Mouse (Mus musculus) heart, embryonic 12.5 days (tissue): ENCODE measurements around the gene Gnb2. TPM values are rescaled to one million over a fixed set of nuclear protein-coding genes. Genes with fewer than 3 reads are reported as not detected.

Experiments used
- ATAC-seq: fragments of 200-750 bp; cut with Nextera tagmentation; 2 replicates; pipeline ENCODE4 v1.8.0; 2017; ENCODE audit warnings: moderate TSS enrichment, moderate library complexity; ENCODE audit not compliant: insufficient number of reproducible peaks, low FRiP score
- H3K27ac ChIP-seq: fragments of 300-500 bp; sonication (generic); 2 replicates; pipeline ENCODE4 v1.5.1; 2016; ENCODE audit warnings: mild to moderate bottlenecking, moderate library complexity; ENCODE audit not compliant: poor library complexity, severe bottlenecking
- H3K27me3 ChIP-seq: fragments of 300-500 bp; sonication (generic); replicated peaks from 2 replicates; pipeline ENCODE4 v1.6.1; 2016; ENCODE audit warnings: mild to moderate bottlenecking, moderate library complexity
- H3K36me3 ChIP-seq: fragments of 300-500 bp; sonication (generic); 2 replicates; pipeline ENCODE4 v1.6.1; 2016; ENCODE audit warnings: mild to moderate bottlenecking, moderate library complexity
- H3K4me1 ChIP-seq: fragments of 300-500 bp; sonication (generic); replicated peaks from 2 replicates; pipeline ENCODE4 v1.6.1; 2016; ENCODE audit warnings: mild to moderate bottlenecking
- H3K4me2 ChIP-seq: fragments of 300-500 bp; sonication (generic); 2 replicates; pipeline ENCODE4 v1.6.1; 2016; ENCODE audit warnings: mild to moderate bottlenecking, moderate library complexity
- H3K4me3 ChIP-seq: fragments of 300-500 bp; sonication (generic); 2 replicates; pipeline ENCODE4 v1.5.1; 2016; ENCODE audit warnings: mild to moderate bottlenecking
- H3K9ac ChIP-seq: fragments of 300-500 bp; sonication (generic); 2 replicates; pipeline ENCODE4 v1.6.1; 2016; ENCODE audit warnings: mild to moderate bottlenecking, moderate library complexity
- H3K9me3 ChIP-seq: fragments of 300-500 bp; sonication (generic); replicated peaks from 2 replicates; pipeline ENCODE4 v1.6.1; 2016; ENCODE audit warnings: mild to moderate bottlenecking, moderate library complexity
- WGBS: fragments of 180-500 bp; shearing (Covaris S2); methylation state at CpG from one replicate; pipeline ENCODE4 v1.1.7; 2016; 5-methylcytosine and 5-hydroxymethylcytosine counted together
- polyA plus RNA-seq: library from polyadenylated mRNA; unstranded; fragments of >200 nt; fragmentation: Nextera tagmentation; extraction: Ambion mirVana; gene quantifications from 2 replicates; pipeline ENCODE4 v1.2.1, GENCODE M21; 2016

Gene Gnb2
- polyA plus RNA-seq, 1 experiment from 2014 or later, result 287 TPM

DNA sequence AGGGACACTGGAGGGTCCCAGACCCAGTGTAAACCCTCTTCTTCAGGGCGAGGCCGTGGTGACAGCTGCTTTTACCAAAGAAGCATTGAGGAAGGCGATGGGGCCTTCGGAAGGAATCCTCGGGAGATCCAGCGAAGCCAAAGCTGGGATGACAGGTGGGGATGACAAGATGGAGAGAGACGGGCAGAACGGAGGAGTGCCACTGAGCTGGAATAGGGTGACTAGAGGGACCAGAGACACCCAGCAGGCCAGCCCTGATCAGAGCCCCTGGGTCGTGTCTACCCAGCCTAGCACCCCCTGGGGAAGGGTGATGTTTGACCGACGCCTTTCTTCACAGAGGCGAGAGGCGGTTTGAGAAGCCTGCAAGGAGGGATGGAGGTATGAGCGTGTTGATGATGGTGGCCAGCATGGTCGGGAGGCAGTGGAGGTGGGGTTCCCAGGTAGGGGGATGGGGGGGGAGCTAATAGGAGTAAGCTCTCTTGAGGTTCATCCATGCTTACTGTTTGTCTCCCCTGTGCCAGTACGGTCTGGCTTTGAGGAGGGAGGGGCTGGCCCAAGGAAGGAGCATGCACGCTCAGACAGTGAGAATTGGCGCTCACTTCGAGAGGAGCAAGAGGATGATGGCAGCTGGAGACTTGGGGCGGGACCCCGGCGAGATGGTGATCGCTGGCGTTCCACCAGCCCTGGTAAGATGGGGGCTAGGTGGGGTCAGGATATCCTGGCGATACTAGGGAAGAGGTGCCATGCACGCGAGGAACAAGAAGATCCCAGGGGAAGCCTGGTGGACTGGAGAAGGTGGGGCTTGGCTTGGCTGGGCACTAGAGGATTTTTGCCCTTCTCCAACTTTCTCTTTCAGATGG lies 13.4 kb downstream of the Gnb2 start:
- Histone ChIP-seq H3K4me1 (no peaks in the 10 kb centered on the region), H3K36me3 (peaks cover 79% of the 10 kb centered on the region), H3K9me3 (no peaks in the 10 kb centered on the region), H3K4me2 (no peak overlapping the region), H3K9ac (0 out of 2 replicates have a peak overlapping the region, but pooled peaks have one; percentile 5), H3K27me3 (no peaks in the 10 kb centered on the region), H3K4me3 (no peak overlapping the region), H3K27ac (no peak overlapping the region)
- ATAC-seq, result no peak
- 91% methylated on average over 27 of the region's 27 CpGs for WGBS

DNA sequence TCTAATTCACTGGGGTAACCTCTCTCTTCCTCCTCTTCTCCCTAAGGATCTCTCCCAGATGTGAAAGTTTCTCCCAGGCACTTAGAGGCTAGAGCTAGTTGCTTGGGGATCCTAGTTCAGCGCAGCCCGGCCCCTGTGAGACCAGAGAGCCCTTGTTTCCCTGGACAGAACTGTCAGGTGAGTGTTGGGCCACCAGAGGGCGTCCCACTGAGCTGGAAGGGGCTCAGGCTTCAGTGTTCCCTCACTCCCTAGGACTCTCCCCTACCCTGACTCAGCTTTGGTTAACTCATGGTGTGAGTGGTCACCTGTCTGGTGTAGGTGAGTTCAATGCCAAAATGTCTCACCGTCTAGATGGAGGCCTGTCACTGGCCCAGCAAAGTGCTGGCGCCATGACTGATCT lies 14.9 kb downstream of the Gnb2 start, which contains the start of gene Gigyf1:
TSS of gene Gigyf1 (plus strand) at position 113 of the 400 bp plus-strand sequence.
- no peak within 1 kb of the TSS for H3K4me3 ChIP-seq
- WGBS, result 72% methylated on average over 5 of the region's 5 CpGs
- no peak for ATAC-seq

DNA sequence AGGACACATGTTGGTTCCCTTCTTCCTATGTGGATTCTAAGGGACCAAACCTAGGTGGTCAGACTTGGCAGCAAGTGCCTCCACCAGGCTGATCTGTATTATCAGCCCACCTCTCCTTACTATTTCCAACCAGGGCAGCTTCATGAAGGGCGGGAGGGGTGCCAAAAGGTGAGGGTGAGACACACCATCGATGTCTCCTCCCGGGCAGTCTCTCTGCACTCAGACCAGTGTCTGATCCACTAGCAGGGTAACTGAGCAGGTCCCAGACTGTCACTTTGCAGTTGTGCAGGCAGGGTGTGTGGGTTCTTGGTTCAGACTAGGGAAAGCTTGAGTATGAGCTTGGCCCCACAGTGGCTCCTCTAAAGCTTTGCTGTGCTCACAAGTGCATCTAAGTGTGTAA lies 18.5 kb downstream of the Gnb2 start:
- H3K4me1 ChIP-seq, result peaks cover 38% of the 10 kb centered on the region
- H3K9ac ChIP-seq, result no peak overlapping the region
- no peak overlapping the region for H3K27ac ChIP-seq
- H3K4me3 ChIP-seq, result no peak overlapping the region
- no peak for ATAC-seq
- peaks cover 34% of the 10 kb centered on the region for H3K36me3 ChIP-seq
- no peaks in the 10 kb centered on the region for H3K9me3 ChIP-seq
- no peaks in the 10 kb centered on the region for H3K27me3 ChIP-seq
- H3K4me2 ChIP-seq, result no peak overlapping the region
- 88% methylated on average over 3 of the region's 3 CpGs for WGBS

More for the DNA sequence above, 14.9 kb downstream of the Gnb2 start, which contains the start of gene Gigyf1:
- Histone ChIP-seq H3K4me1 (peaks cover 14% of the 10 kb centered on the region), H3K9ac (0 out of 2 replicates have a peak within 1 kb of the TSS, but pooled peaks have one; percentile 7), H3K36me3 (peaks cover 70% of the 10 kb centered on the region), H3K9me3 (no peaks in the 10 kb centered on the region), H3K4me2 (no peak within 1 kb of the TSS), H3K27me3 (no peaks in the 10 kb centered on the region), H3K27ac (no peak within 1 kb of the TSS)

DNA sequence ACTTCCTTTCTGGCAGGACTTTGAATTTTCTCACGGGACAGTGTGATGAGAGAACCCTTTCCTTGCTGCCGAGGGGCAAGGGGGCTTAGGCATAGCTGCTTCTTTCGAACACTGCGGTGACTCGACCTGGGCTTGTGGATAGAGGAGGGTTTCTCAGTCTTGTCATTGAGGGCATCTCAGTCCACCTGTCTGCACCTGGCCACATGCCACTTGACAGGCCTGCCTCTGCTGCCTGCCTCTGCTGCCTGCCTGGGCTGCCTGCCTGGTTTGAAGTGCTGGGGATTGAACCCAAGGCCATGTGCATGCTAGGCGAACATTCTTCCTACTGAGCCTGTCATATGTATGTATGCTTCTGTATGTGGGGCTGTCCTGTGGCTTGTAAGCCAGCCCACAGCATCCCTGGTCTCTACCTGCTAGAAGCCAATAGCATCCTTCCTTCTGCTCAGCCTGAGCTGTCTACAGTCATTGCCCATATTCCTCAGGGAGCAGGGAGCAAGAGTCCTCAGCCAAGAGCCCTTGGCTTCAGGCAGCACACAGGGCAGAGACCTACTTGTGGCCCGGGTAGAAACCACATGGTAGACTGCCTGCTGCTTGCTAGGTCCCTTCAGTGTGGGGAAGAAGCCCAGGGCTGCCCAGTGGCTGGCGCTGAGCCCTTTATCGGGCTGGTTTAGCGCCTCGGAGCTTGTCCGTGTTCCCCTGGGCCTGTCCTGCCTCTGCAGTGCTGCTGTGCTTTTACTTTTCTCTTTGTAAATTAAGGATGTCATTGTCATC lies 19.2 kb downstream of the Gnb2 start:
- H3K36me3 ChIP-seq, result peaks cover 28% of the 10 kb centered on the region
- H3K9me3 ChIP-seq, result no peaks in the 10 kb centered on the region
- 76% methylated on average over 12 of the region's 12 CpGs for WGBS
- H3K4me1 ChIP-seq, result peaks cover 38% of the 10 kb centered on the region
- no peak for ATAC-seq
- no peak overlapping the region for H3K4me3 ChIP-seq
- H3K9ac ChIP-seq, result no peak overlapping the region
- H3K4me2 ChIP-seq, result no peak overlapping the region
- no peak overlapping the region for H3K27ac ChIP-seq
- no peaks in the 10 kb centered on the region for H3K27me3 ChIP-seq

DNA sequence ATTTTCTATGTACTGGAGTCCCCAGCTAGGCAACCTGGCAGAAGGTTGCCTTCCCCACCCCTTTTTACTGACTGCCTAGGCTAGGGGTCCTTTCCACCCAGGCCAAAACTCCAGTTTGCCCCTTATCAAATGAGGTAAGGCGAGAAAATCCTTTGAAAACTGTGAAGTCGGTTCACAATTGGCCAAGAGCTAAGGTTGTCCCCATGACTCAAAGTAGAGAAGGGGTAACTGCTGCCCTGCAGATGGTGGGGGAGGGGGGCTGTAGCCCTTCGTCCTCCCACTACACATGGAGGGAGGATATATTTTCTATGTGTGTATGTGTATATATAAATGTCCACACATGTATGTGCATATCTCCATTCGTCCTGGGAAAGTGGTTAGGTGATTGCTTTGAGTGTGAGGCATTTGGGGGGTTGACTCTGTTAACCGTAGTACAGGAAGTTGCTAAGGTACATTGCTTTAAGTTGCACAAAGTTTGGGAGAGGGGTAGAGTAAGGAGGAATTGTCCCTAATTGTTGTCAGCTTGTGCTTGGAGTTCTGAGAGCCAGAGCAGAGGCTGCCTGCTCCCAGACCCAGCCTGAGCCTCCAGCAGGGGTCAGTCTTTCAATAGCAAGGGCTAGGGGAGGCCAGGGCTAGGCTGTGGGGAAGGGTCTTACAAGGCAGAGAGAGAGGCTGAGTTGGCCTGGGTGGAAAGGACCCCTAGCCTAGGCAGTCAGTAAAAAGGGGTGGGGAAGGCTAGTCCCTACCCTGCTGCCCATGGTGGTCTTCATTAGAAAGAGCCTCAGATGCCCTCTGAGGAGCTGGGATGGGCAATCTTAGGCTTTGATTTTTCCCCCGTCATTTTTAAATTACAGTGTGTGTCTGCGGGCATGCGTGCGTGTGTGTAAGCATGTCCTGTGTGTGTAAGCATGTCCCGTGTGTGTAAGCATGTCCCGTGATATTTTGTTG lies 20.2 kb downstream of the Gnb2 start:
- Histone ChIP-seq H3K27ac (no peak overlapping the region), H3K9me3 (no peaks in the 10 kb centered on the region), H3K4me2 (no peak overlapping the region), H3K36me3 (peaks cover 17% of the 10 kb centered on the region), H3K27me3 (no peaks in the 10 kb centered on the region), H3K9ac (peak overlapping the region; percentile 13; the same call in 1 of the 2 replicates), H3K4me3 (no peak overlapping the region; the same call in 1 of the 2 replicates), H3K4me1 (peaks cover 38% of the 10 kb centered on the region)
- ATAC-seq, result no peak
- 75% methylated on average over 11 of the region's 11 CpGs for WGBS

DNA sequence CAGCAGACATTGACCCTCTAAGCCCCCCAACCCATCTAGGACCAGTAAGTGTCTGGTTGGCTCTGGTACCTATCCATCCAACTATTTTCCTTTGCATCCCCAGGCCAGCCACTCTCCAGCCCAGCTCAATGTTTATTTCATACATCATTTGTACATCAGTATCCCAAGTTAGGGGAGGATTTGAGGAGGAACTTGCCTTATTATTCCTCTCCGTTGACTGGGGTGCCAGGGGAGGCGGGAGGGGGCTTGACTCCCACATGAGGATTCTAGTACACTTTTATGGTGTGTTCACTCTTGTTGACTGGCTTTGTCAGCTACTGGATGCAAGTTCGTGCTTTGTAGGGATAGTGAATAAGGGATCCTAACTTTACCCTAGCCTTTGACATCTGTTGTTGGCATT lies 21.6 kb downstream of the Gnb2 start:
- Histone ChIP-seq H3K9ac (peak overlapping the region; percentile 99), H3K36me3 (peaks cover 6% of the 10 kb centered on the region), H3K4me2 (peak overlapping the region; percentile 89), H3K27ac (no peak overlapping the region; the same call in 1 of the 2 replicates), H3K27me3 (no peaks in the 10 kb centered on the region), H3K9me3 (no peaks in the 10 kb centered on the region), H3K4me3 (peak overlapping the region; percentile 83), H3K4me1 (peaks cover 38% of the 10 kb centered on the region)
- WGBS, result 80% methylated on average over 3 of the region's 3 CpGs
- no peak for ATAC-seq

DNA sequence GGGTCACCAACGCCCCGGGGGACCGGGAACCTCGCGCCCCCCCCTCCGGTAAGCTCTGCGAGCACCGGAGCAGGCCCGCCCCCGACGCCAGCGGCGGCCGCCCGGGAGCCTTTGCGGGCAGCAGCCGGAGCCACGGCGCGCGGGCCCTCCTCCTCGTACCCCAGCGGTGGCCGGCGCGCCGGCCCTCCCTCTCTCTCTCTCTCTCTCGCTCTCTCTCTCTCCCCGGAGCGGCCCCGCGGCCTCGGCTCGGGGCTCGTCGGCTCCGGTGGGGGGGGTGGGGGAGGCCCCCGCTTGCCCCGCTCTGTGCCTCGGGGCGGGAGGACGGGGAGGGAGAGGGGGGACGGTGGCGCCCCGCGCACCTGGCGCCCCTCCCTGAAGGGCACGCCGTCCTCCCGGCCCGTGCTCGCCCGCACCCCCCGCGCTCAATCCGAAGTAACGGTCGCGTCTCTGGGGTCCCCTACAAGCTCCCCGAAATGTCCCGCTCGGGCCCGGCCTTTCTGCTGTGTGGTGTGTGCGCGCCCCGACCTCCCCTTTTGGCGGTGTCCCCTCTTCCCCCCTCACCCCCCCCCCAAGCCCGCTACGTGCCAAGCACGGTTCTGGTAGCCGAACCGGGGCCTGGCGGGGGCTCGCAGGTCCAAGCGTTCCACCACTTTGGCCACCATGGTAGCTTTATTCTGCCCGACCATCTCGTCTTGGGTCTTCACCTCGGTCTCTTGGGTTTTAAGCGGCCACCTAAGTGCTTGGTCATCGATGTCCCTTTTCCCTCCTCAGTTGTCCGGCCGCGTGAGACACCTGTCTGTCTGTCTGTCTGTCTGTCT lies 22.5 kb downstream of the Gnb2 start:
- WGBS, result 2% methylated on average over 56 of the region's 83 CpGs
- Histone ChIP-seq H3K27me3 (no peaks in the 10 kb centered on the region), H3K4me1 (peaks cover 38% of the 10 kb centered on the region), H3K9me3 (no peaks in the 10 kb centered on the region), H3K4me3 (peak overlapping the region; percentile 83), H3K27ac (peak overlapping the region; percentile 76), H3K4me2 (peak overlapping the region; percentile 89), H3K36me3 (peaks cover 6% of the 10 kb centered on the region), H3K9ac (peak overlapping the region; percentile 99)
- ATAC-seq, result peak; percentile 69

DNA sequence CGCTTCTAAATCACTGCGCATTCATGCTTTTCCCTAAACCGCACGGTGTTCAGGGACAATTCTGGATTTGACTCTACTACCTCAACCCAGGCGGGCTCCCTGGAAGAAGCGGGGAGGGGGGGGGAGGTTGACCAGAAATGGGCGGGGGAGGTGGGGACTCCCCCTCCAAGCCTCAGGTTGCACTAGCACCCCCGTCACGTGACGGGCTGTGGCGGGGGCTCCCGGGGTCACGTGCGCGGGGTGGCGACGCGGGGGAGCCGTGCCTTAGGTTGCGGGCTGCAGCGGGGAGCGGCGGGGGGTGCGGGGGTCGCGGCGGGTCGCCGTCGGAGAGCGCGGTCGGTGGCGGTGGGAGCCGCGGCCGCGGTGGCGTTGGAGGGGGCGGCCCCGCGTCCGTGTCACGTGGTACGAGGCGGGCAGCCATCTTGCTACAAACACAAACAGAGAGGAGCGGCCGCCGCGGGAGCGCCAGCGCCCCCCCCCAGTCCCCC lies 23.3 kb downstream of the Gnb2 start:
- peak overlapping the region; percentile 99 for H3K9ac ChIP-seq
- H3K4me1 ChIP-seq, result peaks cover 38% of the 10 kb centered on the region
- H3K4me3 ChIP-seq, result peak overlapping the region; percentile 83
- H3K9me3 ChIP-seq, result no peaks in the 10 kb centered on the region
- no peaks in the 10 kb centered on the region for H3K27me3 ChIP-seq
- peak; percentile 86 for ATAC-seq
- H3K27ac ChIP-seq, result peak overlapping the region; percentile 76
- peak overlapping the region; percentile 89 for H3K4me2 ChIP-seq
- H3K36me3 ChIP-seq, result peaks cover 6% of the 10 kb centered on the region
- 2% methylated on average over 25 of the region's 52 CpGs for WGBS

DNA sequence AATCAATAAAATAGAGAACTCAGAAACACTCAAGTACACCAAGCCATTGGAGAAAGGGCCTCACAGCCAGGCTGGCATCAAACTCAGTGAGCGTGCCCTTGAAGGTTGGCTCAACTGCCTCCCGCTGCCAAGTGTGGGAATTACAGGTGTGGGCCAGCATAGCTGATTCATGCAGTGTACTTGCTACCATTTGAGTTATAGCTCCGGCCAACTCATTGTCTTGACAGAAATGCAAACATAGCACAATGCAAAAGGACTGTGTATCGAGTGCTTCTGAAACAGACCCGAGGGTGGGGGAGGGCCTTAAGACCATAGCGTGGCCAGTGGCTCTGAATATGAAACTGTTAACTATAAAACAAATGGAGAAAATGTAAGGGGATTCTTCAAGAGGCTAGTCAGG lies 29.3 kb downstream of the Gnb2 start:
- no peak overlapping the region for H3K27ac ChIP-seq
- 0 out of 2 replicates have a peak, but pooled peaks cover 6% of the 10 kb centered on the region for H3K36me3 ChIP-seq
- peaks cover 11% of the 10 kb centered on the region; the same call in 1 of the 2 replicates for H3K4me1 ChIP-seq
- no peak overlapping the region for H3K4me3 ChIP-seq
- no peak overlapping the region for H3K4me2 ChIP-seq
- no peaks in the 10 kb centered on the region for H3K27me3 ChIP-seq
- WGBS, result 77% methylated on average over 6 of the region's 6 CpGs
- H3K9ac ChIP-seq, result no peak overlapping the region
- ATAC-seq, result no peak
- no peaks in the 10 kb centered on the region for H3K9me3 ChIP-seq
